Mouse (Mus musculus): ENCODE measurements around the gene Gpr183. TPM values are rescaled to one million over a fixed set of nuclear protein-coding genes. Genes with fewer than 3 reads are reported as not detected.

The Gpr183 gene
- total RNA-seq, 2 experiments from 2014 or later, result 0.23 to 0.35 TPM

- DNase-seq, result no peak
- intact Hi-C loops (cut with DNase I), result no loop called here
Measured at GRCm38 (mm10) chr14:121912501-121912900, 52.5 kb downstream of the Gpr183 start.

GRCm38 (mm10) chr14:121909868-121910267 lies 55.1 kb downstream of the Gpr183 start:
- intact Hi-C loops (cut with DNase I), result no loop called here
- DNase-seq, result no peak

GRCm38 (mm10) chr14:121906992-121907681 lies 57.9 kb downstream of the Gpr183 start:
- DNase-seq, result no peak
- intact Hi-C loops (cut with DNase I), result no loop called here

- intact Hi-C loops (cut with DNase I), result no loop called here
- no peak for DNase-seq
Measured at GRCm38 (mm10) chr14:121906341-121906991, 58.5 kb downstream of the Gpr183 start.

GRCm38 (mm10) chr14:121904754-121905153 lies 60.2 kb downstream of the Gpr183 start:
- intact Hi-C loops (cut with DNase I), result no loop called here
- no peak for DNase-seq

GRCm38 (mm10) chr14:121903381-121903876 lies 61.6 kb downstream of the Gpr183 start:
- no peak for DNase-seq
- intact Hi-C loops (cut with DNase I), result no loop called here

Other genes with a start within 250 kb of the Gpr183 start
- 10 to 100 TPM; 14.9 to 18.2 TPM for gene Dock9, start 167.4 kb downstream of the Gpr183 start, total RNA-seq (2021)
- 10 to 100 TPM; 25.3 to 27.3 TPM for gene Ubac2, start 86.6 kb downstream of the Gpr183 start, total RNA-seq (2021)
- not detected for gene Gpr18, start 49.4 kb downstream of the Gpr183 start, total RNA-seq (2021)
- not detected for gene Timm8a2, start 69.5 kb upstream of the Gpr183 start, total RNA-seq (2021)
- gene Tm9sf2, start 141.8 kb upstream of the Gpr183 start, total RNA-seq (2021), result 10 to 100 TPM; 53.7 to 59.3 TPM
- gene Clybl, start 216.5 kb upstream of the Gpr183 start, total RNA-seq (2021), result 10 to 100 TPM; 62.1 to 68.5 TPM

Measured in gastrocnemius, postnatal 36 days (tissue).